Mouse (Mus musculus): ENCODE data around the gene Lrrc38. TPM values are rescaled to one million over a fixed set of nuclear protein-coding genes. Genes with fewer than 3 reads are reported as not detected.
"Not testable (repeated sequence)": the region's sequence is repeated elsewhere in the genome, so short reads cannot be mapped to it uniquely, and the experiment has no call there.

The Lrrc38 gene
- total RNA-seq (2021): 1 to 10 TPM in 1 of 2 experiments, under 1 TPM in 1; 0.78 to 1.0 TPM
- long read RNA-seq: 0 reads

DNA sequence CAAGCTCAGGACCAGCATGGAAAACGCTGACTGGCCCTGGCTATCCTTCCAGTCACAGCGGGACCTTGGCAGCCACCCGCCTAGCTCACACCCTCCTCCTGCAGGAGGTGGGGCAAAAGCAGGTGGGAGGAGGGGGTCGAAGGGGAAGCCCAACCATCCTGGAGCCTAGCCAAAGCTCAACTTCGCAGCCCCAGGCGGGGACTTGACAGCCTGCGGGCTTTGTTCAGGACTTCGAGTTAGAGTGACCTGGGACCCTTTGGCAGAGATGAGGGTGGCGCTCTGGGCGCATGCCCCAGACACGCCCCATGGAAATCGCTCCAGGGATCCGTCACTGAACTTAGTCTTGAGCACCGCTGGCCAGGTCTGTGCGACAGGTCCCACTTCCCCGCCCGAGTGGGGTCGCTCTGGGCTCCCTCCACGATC, at the start of gene Lrrc38:
Gene Lrrc38 (plus strand): TSS at position 274 of the 423 bp plus-strand sequence.
- DNase-seq (ENCODE audit: low spot score in 2 of 2): peak; percentile 25 to 41

DNA sequence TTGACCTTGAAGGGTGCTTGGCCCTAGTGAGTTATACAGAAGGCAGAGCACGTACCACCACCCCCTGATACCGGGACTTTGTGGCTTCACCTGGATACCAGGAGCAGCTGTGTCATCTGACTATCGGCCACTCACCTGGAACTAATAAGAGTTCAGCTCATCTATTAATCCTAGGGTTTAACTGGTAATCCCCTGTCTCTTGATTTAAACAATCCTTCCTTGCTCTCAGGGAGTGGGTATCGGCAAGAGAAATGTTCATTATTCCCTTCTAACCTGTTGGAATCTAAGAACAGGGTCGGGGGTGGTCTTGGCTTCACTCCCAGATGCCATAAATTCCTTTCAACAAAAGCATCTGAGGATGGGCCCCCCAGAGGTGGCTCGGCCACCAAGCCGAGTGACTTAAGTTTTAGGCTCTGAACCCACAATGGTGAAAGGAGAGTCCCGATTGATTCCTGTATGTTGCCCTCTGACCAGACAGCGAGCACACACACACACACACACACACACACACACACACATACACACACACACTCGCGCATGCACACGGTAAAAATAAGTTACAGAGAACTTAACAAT, 49.4 kb upstream of the Lrrc38 start:
- DNase-seq (ENCODE audit: low spot score in 2 of 2): no peak

DNA sequence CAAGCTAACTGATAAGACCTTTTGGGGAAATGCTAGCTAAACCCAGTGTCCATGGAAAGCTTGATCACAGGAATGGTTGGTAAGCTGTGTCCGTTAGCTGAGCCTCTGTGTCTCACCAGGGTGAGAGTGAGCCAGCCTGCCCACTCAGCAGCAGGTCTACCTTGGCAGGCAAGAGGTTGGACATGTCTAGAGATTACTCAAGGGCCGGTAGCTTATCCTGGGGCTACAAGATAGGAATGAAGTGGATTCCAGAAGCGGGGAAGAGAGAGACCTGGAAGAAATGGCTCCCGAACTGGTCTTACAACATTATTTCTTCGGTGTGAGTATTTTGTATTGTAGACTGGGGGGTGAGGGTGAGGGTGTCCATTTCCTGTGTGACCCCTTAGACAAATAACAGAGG, 48.5 kb upstream of the Lrrc38 start:
- no peak for DNase-seq (ENCODE audit: low spot score in 2 of 2)

DNA sequence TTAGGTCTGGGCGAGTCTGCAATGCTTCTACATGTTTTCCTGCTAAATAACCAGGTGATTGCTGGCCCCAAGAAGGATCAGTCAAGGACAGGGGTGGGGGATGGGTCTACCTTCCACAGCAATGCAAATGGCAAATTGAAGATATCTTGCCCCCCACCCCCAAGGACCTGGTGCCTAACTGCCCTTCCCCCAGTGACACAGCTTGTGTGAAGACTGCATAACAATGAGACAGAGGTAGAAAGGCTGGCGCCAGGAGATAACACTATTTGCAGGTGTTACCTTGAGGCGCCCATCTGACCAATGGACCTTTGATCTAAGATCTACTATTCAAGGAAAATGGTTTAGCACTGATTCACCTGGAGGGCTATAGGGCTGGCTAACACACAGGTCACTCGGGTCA, 47.7 kb upstream of the Lrrc38 start:
- no peak for DNase-seq (ENCODE audit: low spot score in 2 of 2)

DNA sequence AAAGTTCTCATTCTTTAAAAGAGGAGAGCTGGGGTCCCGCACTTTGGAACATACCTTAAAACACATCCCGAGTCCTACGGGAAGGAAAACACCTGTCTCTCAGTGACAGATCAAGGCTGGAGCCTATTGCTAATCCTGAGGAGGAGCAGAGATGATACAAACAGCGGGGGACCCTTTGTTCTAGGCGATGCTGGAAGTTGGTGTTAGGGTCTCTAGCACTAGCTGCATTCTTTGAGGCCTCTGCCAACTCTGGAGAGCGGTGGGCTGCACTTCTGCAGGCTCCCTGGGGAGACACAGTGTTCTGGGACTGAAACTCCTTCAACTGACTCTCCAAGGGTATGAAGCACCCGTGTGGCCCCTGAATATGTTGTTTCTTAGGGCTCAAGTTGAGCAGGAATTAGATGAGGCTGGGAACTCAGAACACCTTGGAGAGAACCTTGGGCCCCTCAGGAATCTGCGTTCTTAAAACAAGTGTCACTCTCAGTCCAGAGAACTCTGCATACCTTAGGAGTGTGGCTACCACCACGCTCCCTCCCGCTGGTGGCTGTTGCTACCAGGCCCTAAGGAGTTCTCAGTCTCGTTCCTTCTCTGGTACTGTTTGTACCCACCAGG, 47.2 kb upstream of the Lrrc38 start:
- no peak for DNase-seq (ENCODE audit: low spot score in 2 of 2)

DNA sequence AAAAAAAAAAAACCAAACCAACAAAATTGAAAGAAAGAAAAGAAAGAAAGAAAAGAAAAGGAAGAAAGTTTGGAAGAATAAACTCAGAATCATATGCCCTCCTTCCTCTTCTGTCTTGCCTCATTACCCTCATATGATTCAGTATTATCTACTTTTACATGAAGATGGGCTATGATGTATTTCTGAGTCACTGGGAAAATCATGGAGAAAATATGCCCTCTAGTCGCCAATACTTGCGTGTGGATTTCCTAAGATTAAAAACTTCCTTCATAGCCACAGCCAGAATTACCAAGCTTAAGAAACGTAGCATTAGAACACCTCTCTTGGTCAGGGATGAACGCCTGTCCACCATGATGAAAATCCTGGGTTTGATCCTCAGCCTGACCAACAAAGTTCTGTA, 44.5 kb upstream of the Lrrc38 start:
- DNase-seq (ENCODE audit: low spot score in 2 of 2): no peak

DNA sequence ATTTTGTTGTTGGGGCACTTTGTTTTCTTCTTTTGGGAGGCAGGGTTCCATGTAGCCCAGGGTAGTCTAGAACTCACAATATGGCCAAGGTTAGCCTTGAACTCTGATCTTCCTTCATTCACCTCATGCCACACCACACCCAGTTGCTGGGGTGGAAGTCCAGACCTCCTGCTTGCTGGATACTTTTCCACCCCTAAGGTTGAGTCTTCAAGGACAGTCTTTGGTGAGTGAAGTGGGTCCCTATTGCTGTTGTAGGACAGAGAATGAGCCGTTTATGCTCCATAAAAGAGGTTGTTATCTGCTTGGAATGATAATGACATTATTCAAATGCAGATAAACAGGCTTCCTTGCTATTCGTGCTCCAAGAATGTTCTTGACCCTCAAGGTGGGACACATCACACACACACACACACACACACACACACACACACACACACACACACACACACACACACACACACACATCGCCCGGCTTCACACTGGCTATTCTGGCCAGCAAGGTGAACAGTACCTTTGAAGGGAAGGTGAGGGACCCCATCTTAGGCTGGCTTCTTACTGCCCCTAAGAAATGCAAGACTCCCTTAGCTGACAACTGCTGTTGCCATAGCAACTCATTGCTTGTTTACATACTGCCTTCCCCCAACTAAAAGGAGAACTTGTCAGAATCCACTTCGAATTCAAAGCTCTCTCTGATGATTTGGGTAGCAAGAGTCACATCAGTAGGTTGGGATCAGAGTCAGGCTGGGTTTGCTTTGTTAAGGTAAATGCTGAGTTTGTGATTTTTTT, 43.4 kb upstream of the Lrrc38 start:
- no peak for DNase-seq (ENCODE audit: low spot score in 2 of 2)

DNA sequence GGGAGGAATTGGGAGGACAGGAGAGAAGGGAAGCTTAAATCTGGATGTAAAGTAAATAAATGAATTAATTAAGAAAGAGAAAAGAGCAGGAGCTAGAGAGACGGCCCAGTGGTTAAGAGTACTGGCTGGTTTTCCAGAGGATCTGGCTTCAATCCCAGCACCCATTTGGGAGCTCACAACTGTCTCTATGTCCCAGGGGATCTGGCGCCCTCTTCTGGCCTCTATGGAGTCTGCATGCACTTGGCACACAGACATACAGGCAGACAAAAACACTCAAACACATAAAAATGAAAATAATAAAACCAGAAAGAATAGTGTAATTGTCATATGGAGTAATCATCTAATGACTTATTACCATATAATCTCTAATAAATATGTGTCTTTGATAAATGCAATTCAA, 38.2 kb upstream of the Lrrc38 start:
- peak; percentile 30 to 47 for DNase-seq (ENCODE audit: low spot score in 2 of 2)

DNA sequence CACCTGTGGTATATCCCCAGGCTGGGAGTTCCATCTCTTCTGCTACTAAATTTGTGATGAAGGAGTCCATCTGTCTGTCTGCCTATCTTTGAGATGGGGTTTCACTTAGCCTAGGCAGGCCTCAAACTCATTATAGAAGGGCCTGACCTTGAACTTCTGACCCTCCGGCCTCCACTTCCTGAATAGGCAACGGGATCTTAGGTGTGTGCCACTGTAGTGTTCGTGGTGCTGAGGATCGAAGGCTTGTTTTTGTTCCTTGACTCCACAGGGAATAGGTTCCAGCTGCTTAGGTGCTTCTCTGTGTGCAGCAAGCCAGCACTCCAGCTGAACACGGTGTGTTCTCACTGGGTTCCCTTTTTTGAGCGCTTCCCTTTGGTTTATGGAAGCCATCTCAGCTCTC, 36.3 kb upstream of the Lrrc38 start:
- DNase-seq (ENCODE audit: low spot score in 2 of 2): no peak

DNA sequence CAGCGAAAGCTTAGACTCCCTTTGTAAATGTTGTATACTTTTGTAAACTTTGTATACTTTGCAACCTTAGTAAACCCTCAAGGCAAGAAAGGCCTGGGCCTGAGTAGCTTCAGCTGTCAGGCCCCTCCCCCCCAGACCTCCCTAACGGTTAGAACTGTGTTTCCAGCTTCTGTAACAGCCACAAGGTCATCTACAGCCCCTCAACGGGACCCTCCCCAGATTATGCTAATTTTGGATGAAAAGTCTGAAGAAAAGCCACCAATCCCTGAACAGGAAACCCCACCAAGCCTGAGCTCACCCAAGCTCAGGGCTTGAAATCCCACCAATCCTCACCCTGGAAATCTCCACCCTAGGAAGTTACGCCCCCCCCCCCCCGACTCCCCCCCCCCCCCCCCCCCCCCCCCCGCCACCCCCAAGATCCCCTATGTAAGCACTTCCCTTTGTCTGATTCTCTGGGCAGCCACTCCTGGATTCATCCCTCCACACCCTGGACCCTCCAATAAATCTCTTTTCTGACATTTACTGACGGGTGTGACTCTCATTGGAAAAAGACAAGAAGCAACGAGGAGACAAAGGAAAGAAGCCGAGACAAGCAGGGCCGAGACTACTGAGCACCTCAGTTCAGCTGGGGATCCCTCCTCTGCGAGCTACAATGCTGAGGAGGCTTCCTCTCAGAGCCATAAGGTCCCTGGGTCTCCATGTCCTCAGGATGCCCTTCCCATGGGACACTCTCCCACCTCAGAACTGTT, 25.2 kb upstream of the Lrrc38 start:
- DNase-seq (ENCODE audit: low spot score in 2 of 2): no peak

DNA sequence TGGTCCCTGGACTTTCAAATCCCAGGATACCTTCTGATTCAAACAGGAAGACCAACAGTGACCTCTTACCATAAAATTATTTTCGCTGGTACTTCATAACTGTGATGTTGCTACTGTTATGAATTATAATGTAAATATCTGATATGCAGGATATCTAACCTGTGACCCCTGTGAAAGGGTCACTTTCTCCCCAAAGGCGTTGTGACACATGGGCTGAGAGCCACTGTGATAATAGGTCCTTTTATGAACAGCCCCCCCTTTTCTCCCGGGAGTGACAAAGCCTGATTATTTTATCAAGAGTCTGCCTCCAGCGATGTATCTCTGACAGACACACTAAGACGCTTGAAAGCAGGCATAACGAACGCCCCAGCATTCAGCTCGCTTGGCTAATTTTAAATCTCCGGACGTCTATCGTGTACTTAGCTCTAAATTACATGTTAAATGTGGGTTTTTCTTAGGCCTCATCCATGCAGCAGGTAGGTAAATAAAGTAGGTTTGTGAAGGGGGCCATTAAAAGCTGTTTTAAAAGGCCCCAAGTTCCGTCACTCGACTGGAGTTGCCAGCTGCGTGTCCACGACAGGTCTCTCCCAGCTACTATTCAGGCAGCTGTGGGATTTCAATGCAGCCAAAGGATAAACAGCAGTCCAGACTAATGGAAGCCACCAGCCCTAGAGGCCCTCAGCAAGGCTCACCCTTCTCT, 24.5 kb upstream of the Lrrc38 start:
- DNase-seq (ENCODE audit: low spot score in 2 of 2): no peak

DNA sequence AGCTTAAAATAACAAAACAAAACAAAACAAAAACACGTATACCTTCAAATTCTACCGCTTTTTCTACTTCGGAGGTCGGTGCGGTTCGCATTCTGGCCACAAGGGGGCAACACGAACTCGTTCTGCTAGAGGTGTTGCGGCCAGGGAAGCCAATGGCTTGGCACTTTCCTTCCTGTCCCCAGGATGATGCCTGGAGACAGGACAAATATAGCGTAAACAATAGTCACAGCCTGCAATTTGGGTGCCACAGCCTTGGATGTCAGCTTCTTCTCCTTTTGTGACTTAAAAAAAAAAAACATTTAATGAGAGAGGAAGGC, 24.0 kb upstream of the Lrrc38 start:
- DNase-seq (ENCODE audit: low spot score in 2 of 2): peak; percentile 88 to 92

DNA sequence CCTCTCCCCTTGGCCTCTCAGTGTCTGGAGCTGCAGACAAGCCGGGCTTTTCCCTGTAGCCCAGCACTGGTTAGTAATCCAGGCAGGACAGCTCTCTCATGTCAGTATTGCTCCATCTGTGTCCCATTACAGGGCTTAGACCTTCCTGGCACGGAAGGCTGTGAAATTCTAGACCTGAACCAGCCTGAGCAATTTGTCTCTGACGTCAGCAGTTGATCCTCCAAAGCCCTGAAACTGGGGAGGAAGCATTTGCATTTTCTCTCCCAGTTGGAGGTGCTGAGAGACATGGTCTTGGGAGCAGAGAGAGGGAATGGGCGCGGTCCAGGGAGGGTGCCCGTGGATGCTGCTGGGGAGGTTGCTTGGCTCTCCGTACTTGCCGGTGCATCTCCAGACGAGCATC, 19.0 kb upstream of the Lrrc38 start:
- DNase-seq (ENCODE audit: low spot score in 2 of 2): no peak

DNA sequence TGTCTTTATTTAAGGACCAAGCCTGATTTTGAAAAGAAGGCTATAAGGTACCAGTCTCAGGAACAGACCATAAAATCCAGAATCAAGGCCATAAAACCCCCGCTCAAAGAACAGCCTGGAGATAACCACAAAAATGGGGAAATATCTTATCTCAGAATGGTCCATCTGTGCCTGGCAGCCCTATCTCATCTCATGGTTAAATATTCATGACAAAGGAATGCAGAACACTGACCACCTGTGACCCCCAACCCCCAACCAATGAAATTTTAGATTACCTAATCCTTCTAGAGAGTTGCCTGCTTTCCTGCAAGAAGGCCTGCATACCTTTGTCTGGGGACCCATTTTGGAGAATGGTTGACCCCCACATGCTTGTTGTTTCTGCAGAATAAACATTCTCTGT, 17.8 kb upstream of the Lrrc38 start:
- DNase-seq (ENCODE audit: low spot score in 2 of 2): no peak

DNA sequence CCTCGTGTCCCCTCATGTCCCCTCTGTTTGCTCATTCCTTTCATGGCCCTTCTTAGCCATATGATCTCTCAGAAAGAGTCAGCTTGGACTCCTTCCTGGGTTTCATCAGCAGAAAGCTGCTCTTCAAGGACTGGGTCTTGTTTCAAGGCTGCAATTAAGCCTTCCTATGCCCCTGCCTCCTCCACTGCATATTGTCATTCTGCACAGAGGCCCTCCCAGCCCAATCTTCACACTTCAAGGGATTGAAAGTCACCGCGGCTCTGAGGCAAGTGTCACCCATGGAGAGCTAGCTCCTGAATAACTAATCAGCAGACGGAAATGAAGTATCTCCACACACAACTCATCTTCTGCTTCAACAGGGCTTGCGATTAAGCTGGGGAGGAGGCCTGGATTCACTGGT, 15.4 kb upstream of the Lrrc38 start:
- no peak for DNase-seq (ENCODE audit: low spot score in 2 of 2)

DNA sequence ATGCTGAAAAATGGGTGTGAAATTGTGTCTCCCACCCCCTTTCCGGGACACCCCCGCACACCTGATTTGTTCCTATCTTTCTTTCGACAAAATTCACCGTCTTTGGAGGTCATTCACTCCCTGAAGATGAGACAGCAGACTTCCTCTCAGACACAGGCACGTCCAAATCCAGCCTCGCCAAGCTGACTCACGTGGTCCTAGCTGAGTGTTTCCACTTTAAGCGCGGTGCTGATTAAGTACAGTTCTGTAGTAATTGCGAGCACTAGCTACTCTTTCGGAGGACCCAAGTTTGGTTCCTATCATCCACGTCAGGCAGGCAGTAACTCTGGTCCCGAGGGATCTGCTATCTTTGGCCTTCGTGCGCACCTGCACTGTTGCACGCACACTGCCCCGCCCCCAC, 14.6 kb upstream of the Lrrc38 start:
- DNase-seq (ENCODE audit: low spot score in 2 of 2): no peak

DNA sequence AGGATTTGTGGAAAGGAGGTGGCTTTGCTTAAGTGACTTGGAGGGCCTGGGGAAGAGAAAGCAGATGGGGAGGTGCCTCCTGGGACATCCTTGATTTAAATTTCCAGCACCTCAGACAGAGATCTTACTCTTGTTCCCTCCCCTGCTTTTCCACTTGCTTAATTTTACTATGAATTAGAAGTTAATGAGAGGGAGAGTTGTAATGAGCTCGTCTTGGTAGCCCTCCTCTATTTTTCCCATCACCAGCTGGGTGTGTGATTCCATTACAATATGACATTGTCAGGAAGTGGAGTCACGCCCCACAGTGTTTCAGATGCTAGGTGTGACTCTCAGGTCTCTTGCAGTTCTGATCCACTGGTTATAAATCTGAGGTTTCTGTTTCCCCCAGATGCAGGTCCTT, 13.5 kb upstream of the Lrrc38 start:
- DNase-seq (ENCODE audit: low spot score in 2 of 2): no peak

DNA sequence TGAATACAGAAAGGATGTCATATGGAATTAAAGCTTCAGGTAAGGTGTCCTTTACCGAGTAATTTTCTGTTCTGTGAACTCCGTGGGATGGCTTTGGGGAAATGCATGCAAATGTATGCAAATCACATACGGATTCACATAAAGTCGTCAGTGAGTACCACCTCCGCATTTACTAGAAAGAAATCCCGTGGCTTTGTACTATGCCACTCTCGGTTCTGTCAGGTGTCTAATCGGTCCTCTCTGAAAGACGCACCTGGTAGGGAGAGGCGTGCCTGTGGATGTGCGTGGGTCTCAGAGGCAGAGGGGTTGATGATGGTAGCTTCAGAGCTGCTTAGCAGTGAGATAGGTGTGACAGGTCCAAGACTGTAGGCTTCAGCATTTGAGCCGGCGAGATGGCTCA, 9.7 kb upstream of the Lrrc38 start:
- DNase-seq (ENCODE audit: low spot score in 2 of 2): no peak

DNA sequence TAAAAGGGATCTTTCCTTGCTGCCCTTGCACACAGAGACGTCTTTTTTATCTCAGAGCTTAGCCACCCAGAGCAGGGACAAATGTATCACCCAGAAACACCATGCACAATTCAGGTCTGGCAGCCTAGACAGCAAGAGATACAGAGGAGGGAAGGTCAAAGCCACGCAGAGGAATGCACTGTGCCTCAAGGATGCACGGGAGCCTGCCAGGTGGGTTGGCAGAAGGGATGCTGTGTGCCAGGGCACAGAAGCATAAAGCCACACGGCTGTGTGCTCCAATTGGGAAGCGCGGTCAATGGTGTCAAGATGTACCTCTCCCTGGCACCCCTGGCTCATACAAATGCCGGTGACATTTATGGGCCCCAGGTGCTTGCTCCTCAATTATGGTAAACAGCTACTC, 8.1 kb upstream of the Lrrc38 start:
- no peak for DNase-seq (ENCODE audit: low spot score in 2 of 2)

DNA sequence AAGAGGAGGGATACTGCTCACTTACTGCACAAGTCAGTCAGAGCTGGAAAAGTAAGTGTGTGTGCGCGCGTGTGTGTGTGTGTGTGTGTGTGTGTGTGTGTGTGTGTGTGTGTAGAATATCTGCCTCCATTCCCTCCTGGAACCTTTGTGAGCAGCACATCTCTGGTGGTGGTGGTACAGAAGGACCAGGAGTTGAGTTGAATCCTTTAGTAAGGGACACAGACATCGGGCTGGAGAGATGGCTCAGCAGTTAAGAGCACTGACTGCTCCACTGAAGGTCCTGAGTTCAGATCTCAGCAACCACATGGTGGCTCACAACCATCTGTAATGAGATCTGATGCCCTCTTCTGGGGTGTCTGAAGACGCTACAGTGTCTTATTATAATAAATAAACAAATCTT, 4.1 kb upstream of the Lrrc38 start:
- not testable (repeated sequence) for DNase-seq (ENCODE audit: low spot score in 2 of 2)

DNA sequence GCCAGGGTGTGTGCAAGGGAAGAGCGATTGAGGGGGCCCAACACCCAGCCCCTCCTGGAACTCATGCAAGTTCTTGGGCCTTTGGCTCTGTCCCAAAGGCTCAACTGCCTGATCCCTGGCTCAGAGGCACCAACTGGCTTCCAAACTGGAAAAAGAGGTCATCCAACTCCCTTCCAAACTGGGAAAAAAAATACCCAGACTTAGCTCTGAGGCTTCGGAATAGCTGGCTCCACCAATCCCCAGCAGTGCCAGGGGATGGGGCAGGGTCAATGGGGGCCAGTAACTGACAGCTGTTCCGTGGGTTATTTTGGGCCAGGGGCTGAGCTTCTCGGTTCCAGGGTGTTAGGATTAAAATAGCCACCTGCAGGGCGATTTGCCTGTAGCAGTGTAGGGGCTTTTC, 879 bp upstream of the Lrrc38 start:
- peak; percentile 18 to 25 for DNase-seq (ENCODE audit: low spot score in 2 of 2)
